Mouse (Mus musculus) megakaryocyte-erythroid progenitor cell, adult 5-6 weeks (primary cell): ENCODE results near the gene Hectd4. TPM values are rescaled to one million over a fixed set of nuclear protein-coding genes. Genes with fewer than 3 reads are reported as not detected.
"Not testable (repeated sequence)": the region's sequence is repeated elsewhere in the genome, so short reads cannot be mapped to it uniquely, and the experiment has no call there.

Experiments used
- ATAC-seq: replicated peaks from 2 replicates; pipeline ENCODE4 v1.8.0; 2016; ENCODE audit warnings: mild to moderate bottlenecking, inconsistent platforms; ENCODE audit not compliant: severe bottlenecking, poor library complexity, low FRiP score, low TSS enrichment
- total RNA-seq, 2 experiments: library from RNA; stranded (forward) in 1 of 2; stranded (reverse) in 1 of 2; fragments of 200-1000, 215-1000 nt in 1 of 2; fragments of >200 nt in 1 of 2; fragmentation: Nextera tagmentation in 1 of 2; gene quantifications; 2 replicates each; pipeline ENCODE4 v1.2.3; 2014 to 2017

Gene Hectd4
- total RNA-seq, 2 experiments from 2014 or later: 25.7 to 53.9 TPM

GRCm38 (mm10) chr5:121226406-121226805 lies 6.4 kb downstream of the Hectd4 start:
- no peak for ATAC-seq

GRCm38 (mm10) chr5:121226845-121227244 lies 6.8 kb downstream of the Hectd4 start:
- no peak for ATAC-seq

- not testable (repeated sequence) for ATAC-seq
Observed at GRCm38 (mm10) chr5:121227330-121227729, 7.3 kb downstream of the Hectd4 start.

GRCm38 (mm10) chr5:121229182-121229581 lies 9.2 kb downstream of the Hectd4 start:
- ATAC-seq: no peak

- 0 out of 2 replicates have a peak, but pooled peaks have one; percentile 24 for ATAC-seq
Observed at GRCm38 (mm10) chr5:121230811-121231210, 10.8 kb downstream of the Hectd4 start.

- no peak for ATAC-seq
Observed at GRCm38 (mm10) chr5:121232789-121233188, 12.8 kb downstream of the Hectd4 start.

GRCm38 (mm10) chr5:121233726-121234125 lies 13.7 kb downstream of the Hectd4 start:
- ATAC-seq: peak; percentile 72

- peak; percentile 96 for ATAC-seq
Observed at GRCm38 (mm10) chr5:121236171-121236570, 16.2 kb downstream of the Hectd4 start.

- no peak for ATAC-seq
Observed at GRCm38 (mm10) chr5:121238208-121238607, 18.2 kb downstream of the Hectd4 start.

- ATAC-seq: no peak
Observed at GRCm38 (mm10) chr5:121239846-121240245, 19.8 kb downstream of the Hectd4 start.

GRCm38 (mm10) chr5:121241182-121241581 lies 21.2 kb downstream of the Hectd4 start:
- no peak for ATAC-seq

GRCm38 (mm10) chr5:121242261-121242660 lies 22.2 kb downstream of the Hectd4 start:
- peak; percentile 13; the same call in 1 of the 2 replicates for ATAC-seq

GRCm38 (mm10) chr5:121242701-121243100 lies 22.7 kb downstream of the Hectd4 start:
- peak; percentile 58 for ATAC-seq

GRCm38 (mm10) chr5:121243676-121244364 lies 23.8 kb downstream of the Hectd4 start:
- ATAC-seq: peak; percentile 45

GRCm38 (mm10) chr5:121244365-121244731 lies 24.3 kb downstream of the Hectd4 start:
- ATAC-seq: peak; percentile 40

GRCm38 (mm10) chr5:121245201-121245600 lies 25.2 kb downstream of the Hectd4 start:
- ATAC-seq: no peak

- ATAC-seq: peak; percentile 55
Observed at GRCm38 (mm10) chr5:121248766-121249394, 28.9 kb downstream of the Hectd4 start.

- no peak for ATAC-seq
Observed at GRCm38 (mm10) chr5:121249693-121250092, 29.7 kb downstream of the Hectd4 start.

GRCm38 (mm10) chr5:121251813-121252212 lies 31.8 kb downstream of the Hectd4 start:
- no peak for ATAC-seq

- no peak for ATAC-seq
Observed at GRCm38 (mm10) chr5:121253816-121254497, 33.9 kb downstream of the Hectd4 start.
